Mouse (Mus musculus) cerebellum, adult 2 months (tissue): Measurements from ENCODE around the gene Msln.

Experiments used
- CTCF ChIP-seq: fragments of 200-500 bp; IDR thresholded peaks from 2 replicates; pipeline ENCODE4 v1.5.1; 2011; ENCODE audit warnings: low read depth, mild to moderate bottlenecking, control low read depth, low read length, moderate library complexity, borderline replicate concordance; ENCODE audit not compliant: insufficient read depth
- POLR2A ChIP-seq: fragments of 200-500 bp; IDR thresholded peaks from 2 replicates; pipeline ENCODE4 v1.6.1; 2011; ENCODE audit warnings: low read length, control low read depth, borderline replicate concordance; ENCODE audit not compliant: insufficient read depth

DNA sequence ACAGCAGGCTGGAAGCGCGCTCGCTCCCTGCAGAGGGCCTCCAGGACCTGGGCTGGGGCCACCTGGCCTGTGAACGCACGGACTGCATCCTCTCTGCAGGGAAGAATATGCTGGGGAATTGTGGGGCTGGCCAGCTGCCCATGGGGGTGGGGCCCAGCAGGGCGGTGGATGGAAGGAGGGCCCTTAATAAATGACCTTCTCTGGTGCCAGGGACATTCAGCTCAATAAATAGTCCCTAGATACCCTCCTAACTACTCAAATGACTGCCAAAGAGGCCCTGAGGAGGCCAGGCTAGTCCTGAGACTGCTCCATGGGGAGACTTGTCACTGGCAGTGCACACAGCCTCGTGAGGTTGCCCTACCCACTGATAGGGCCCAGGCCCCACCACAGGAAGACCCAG, 28.9 kb upstream of the Msln start:
- no peak for TF ChIP-seq CTCF
- TF ChIP-seq POLR2A = 0 out of 2 replicates have a peak, but pooled peaks have one; percentile 13
